Mouse (Mus musculus) liver, adult 2 months (tissue): ENCODE data around the gene Polk. TPM values are rescaled to one million over a fixed set of nuclear protein-coding genes. Genes with fewer than 3 reads are reported as not detected.

ENCODE experiments used
- DNase-seq: peaks from one replicate; pipeline ENCODE4 v3.0.0-alpha.2; 2011; ENCODE audit warnings: low read depth, low spot score; ENCODE audit errors: extremely low read depth
- H3K27ac ChIP-seq: fragments of 200-500 bp; replicated peaks from 2 replicates; pipeline ENCODE4 v1.5.1; 2012; ENCODE audit warnings: low read depth, mild to moderate bottlenecking, control low read depth, inconsistent platforms, low read length; ENCODE audit not compliant: insufficient read depth
- H3K27me3 ChIP-seq: fragments of 200-500 bp; 2 replicates; pipeline ENCODE4 v1.6.1; 2012; ENCODE audit warnings: mild to moderate bottlenecking, moderate library complexity, low read length, inconsistent platforms; ENCODE audit not compliant: control insufficient read depth, insufficient read depth
- H3K36me3 ChIP-seq: fragments of 200-500 bp; 2 replicates; pipeline ENCODE4 v1.6.1; 2012; ENCODE audit warnings: low read length, inconsistent platforms; ENCODE audit not compliant: control insufficient read depth, insufficient read depth
- H3K4me1 ChIP-seq: fragments of 200-500 bp; 2 replicates; pipeline ENCODE4 v1.6.1; 2011; ENCODE audit warnings: low read length; ENCODE audit not compliant: control insufficient read depth, insufficient read depth
- H3K4me3 ChIP-seq: fragments of 200-500 bp; 2 replicates; pipeline ENCODE4 v1.5.1; 2011; ENCODE audit warnings: low read depth, mild to moderate bottlenecking, control low read depth, low read length, moderate library complexity; ENCODE audit not compliant: insufficient read depth
- H3K79me2 ChIP-seq: fragments of 200-500 bp; 2 replicates; pipeline ENCODE4 v1.6.1; 2012; ENCODE audit warnings: inconsistent platforms, mild to moderate bottlenecking, low read length, moderate library complexity; ENCODE audit not compliant: control insufficient read depth, insufficient read depth
- H3K9ac ChIP-seq: fragments of 200-500 bp; 2 replicates; pipeline ENCODE4 v1.6.1; 2012; ENCODE audit warnings: low read depth, mild to moderate bottlenecking, control low read depth, inconsistent platforms, low read length
- CTCF ChIP-seq: fragments of 200-500 bp; IDR thresholded peaks from 2 replicates; pipeline ENCODE4 v1.5.1; 2011; ENCODE audit warnings: low read depth, low read length, control low read depth
- POLR2A ChIP-seq: fragments of 200-500 bp; IDR thresholded peaks from 2 replicates; pipeline ENCODE4 v1.6.1; 2011; ENCODE audit warnings: low read length, control low read depth; ENCODE audit not compliant: insufficient read depth; ENCODE audit errors: extremely low read depth
- WGBS: fragments of 180-500 bp; shearing (Covaris S2); methylation state at CpG from one replicate; pipeline ENCODE4 v1.1.7; 2018; 5-methylcytosine and 5-hydroxymethylcytosine counted together
- polyA plus RNA-seq: library from polyadenylated mRNA; depleted of rRNA; stranded (reverse); fragments of >200 nt; gene quantifications from 2 replicates; pipeline ENCODE4 v1.2.3, GENCODE M21; 2012
- total RNA-seq: library from RNA; depleted of rRNA; stranded (reverse); fragments of >200 nt; gene quantifications from 2 replicates; pipeline ENCODE4 v1.2.3, GENCODE M21; 2014

Polk gene
- total and polyA plus RNA-seq, 2 experiments = 0.75 to 6.5 TPM

DNA sequence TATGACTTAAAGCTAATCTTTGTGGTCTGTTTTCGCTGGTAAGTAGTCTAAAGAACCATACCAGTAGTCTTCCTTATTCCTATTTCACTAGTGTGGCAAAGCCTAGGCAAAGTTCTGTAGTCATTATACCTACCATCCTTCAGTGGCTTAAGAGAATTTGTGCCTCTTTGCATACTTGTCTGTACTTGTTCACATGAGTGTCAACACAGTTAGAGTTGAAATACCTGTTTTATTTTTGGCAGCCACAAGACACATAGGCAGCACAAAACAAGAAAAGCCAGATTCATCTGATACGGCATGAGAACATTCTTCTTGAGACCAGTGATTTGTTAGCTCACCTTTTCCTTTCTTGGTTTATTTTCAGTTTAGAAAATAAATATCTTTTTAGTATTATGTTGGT, 31.8 kb upstream of the Polk start:
- Histone ChIP-seq H3K79me2 (peaks cover 10% of the 10 kb centered on the region; the same call in 1 of the 2 replicates), H3K4me1 (peaks cover 20% of the 10 kb centered on the region), H3K27ac (no peak overlapping the region), H3K27me3 (no peaks in the 10 kb centered on the region), H3K4me3 (no peak overlapping the region), H3K9ac (no peak overlapping the region), H3K36me3 (peaks cover 2% of the 10 kb centered on the region; the same call in 1 of the 2 replicates)
- no peak for DNase-seq
- 90% methylated on average over 2 of the region's 2 CpGs for WGBS
- no peak for TF ChIP-seq POLR2A
- TF ChIP-seq CTCF = no peak

DNA sequence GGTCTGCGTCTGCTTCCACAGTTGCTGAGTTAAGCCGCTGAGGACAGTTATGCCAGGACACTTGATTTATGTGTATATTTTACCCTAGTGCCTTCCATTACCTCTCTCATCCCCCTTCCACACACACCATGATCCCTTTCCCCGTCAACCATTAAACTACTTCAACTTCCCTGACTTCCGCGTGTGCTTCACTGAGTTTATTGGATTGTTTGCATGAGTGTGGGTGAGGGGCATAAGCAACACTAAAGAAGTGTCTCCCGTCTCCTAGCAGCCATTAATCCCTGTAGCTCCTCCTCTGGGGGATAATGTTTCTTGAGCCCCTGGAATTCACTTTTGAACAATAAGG, 28.6 kb upstream of the Polk start:
- WGBS = 22% methylated on average over 6 of the region's 6 CpGs
- Histone ChIP-seq H3K9ac (peak overlapping the region; percentile 55), H3K79me2 (peaks cover 19% of the 10 kb centered on the region; the same call in 1 of the 2 replicates), H3K4me3 (peak overlapping the region; percentile 20; the same call in 1 of the 2 replicates), H3K27ac (peak overlapping the region; percentile 81), H3K27me3 (no peaks in the 10 kb centered on the region), H3K36me3 (peaks cover 2% of the 10 kb centered on the region; the same call in 1 of the 2 replicates), H3K4me1 (peaks cover 22% of the 10 kb centered on the region)
- no peak for DNase-seq
- TF ChIP-seq POLR2A (no peak), CTCF (no peak)

- no peaks in the 10 kb centered on the region for H3K27me3 ChIP-seq
- DNase-seq = peak; percentile 99
- H3K4me3 ChIP-seq = no peak overlapping the region
- no peak; the same call in 1 of the 2 replicates for TF ChIP-seq CTCF
- TF ChIP-seq POLR2A = no peak
- peak overlapping the region; percentile 55 for H3K9ac ChIP-seq
- peaks cover 19% of the 10 kb centered on the region; the same call in 1 of the 2 replicates for H3K79me2 ChIP-seq
- 25% methylated on average over 10 of the region's 10 CpGs for WGBS
- peaks cover 20% of the 10 kb centered on the region for H3K4me1 ChIP-seq
- H3K36me3 ChIP-seq = peaks cover 2% of the 10 kb centered on the region; the same call in 1 of the 2 replicates
- peak overlapping the region; percentile 81 for H3K27ac ChIP-seq
Measured at GRCm38 (mm10) chr13:96570313-96571015, 28.1 kb upstream of the Polk start.

GRCm38 (mm10) chr13:96567977-96568376, 25.6 kb upstream of the Polk start:
- WGBS = 54% methylated on average over 6 of the region's 6 CpGs
- Histone ChIP-seq H3K36me3 (peaks cover 2% of the 10 kb centered on the region; the same call in 1 of the 2 replicates), H3K79me2 (peaks cover 18% of the 10 kb centered on the region; the same call in 1 of the 2 replicates), H3K9ac (no peak overlapping the region), H3K4me1 (peaks cover 20% of the 10 kb centered on the region), H3K27ac (peak overlapping the region; percentile 54), H3K27me3 (no peaks in the 10 kb centered on the region), H3K4me3 (no peak overlapping the region)
- peak; percentile 66 for DNase-seq
- TF ChIP-seq CTCF = no peak
- TF ChIP-seq POLR2A = no peak

GRCm38 (mm10) chr13:96555099-96555498, 12.7 kb upstream of the Polk start:
- Histone ChIP-seq H3K36me3 (no peaks in the 10 kb centered on the region; the same call in 1 of the 2 replicates), H3K79me2 (peaks cover 11% of the 10 kb centered on the region; the same call in 1 of the 2 replicates), H3K4me3 (no peak overlapping the region), H3K4me1 (no peaks in the 10 kb centered on the region; the same call in 1 of the 2 replicates), H3K9ac (no peak overlapping the region), H3K27me3 (no peaks in the 10 kb centered on the region), H3K27ac (no peak overlapping the region)
- whole genome bisulfite sequencing = 95% methylated on average over 3 of the region's 3 CpGs
- TF ChIP-seq POLR2A = no peak
- TF ChIP-seq CTCF = no peak
- DNase-seq = no peak

DNA sequence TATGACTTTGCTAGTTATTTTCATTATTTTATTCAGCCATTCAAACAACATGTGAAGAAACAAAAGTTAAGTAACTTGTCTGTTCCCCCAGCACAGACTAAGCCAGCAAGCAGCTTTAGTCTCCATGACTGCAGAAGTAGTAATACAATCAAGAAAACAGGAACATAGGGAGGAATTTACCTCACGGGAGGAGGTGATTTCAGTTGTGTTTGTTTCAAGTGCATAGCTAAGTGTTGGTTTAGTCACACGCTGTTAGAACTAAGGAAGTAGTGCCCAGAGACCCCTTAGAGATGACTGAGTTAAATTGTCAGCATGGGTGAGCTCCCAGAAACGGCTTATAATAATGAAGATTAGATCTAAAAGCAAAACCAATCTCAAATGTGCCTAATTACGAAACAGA, 5.6 kb upstream of the Polk start:
- H3K4me1 ChIP-seq = peaks cover 6% of the 10 kb centered on the region; the same call in 1 of the 2 replicates
- no peak overlapping the region for H3K27ac ChIP-seq
- H3K36me3 ChIP-seq = peaks cover 2% of the 10 kb centered on the region; the same call in 1 of the 2 replicates
- H3K27me3 ChIP-seq = no peaks in the 10 kb centered on the region
- peak; percentile 36 for DNase-seq
- TF ChIP-seq CTCF (no peak), POLR2A (no peak)
- peaks cover 22% of the 10 kb centered on the region; the same call in 1 of the 2 replicates for H3K79me2 ChIP-seq
- 39% methylated on average over 4 of the region's 4 CpGs for WGBS
- no peak overlapping the region for H3K4me3 ChIP-seq
- no peak overlapping the region for H3K9ac ChIP-seq
